Mouse (Mus musculus): ENCODE results near the gene Ptprn2. TPM values are rescaled to one million over a fixed set of nuclear protein-coding genes. Genes with fewer than 3 reads are reported as not detected.

The Ptprn2 gene
- total RNA-seq, 2 experiments from 2014 or later = not detected

DNA sequence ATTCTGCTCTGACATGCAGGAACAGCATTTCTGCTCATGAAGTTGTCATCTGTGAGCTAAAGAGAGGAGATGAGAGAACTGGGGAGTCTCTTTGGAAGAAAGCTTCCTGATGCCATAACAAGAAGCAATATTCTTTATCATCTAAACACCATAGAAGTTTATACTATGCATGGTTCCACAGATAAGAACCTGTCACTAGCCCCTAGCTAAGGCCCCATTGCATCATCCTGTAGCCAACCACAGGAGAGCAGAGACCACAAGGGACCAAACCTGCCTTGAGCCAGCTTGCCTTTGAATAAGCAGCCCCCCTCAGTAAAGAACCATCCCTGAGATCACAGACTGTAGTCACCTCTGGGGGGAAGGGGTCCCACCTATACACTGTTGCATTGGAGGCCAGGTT is 612.8 kb downstream of the Ptprn2 start:
- no peak for ATAC-seq (ENCODE audit: poor library complexity, severe bottlenecking)

DNA sequence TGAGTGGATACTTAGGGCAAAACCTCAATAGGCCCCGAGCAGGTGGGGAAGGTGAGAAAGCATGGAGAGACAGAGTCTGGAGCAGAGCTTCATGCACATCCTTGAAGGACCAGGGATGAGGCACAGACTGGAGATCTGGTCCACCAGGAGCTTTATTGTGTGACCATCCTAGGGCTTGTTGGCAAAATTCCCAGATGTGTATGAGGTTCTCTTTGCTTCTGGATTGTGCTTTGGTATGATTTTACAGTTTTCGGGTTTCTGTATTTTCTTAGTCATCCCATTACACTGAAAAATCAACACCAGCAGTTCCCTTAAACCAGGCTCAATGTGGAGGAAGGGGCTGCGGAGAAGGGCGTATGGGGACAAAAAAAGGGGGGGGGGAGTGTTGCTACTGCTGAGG is 621.2 kb downstream of the Ptprn2 start:
- no peak for ATAC-seq (ENCODE audit: poor library complexity, severe bottlenecking)

DNA sequence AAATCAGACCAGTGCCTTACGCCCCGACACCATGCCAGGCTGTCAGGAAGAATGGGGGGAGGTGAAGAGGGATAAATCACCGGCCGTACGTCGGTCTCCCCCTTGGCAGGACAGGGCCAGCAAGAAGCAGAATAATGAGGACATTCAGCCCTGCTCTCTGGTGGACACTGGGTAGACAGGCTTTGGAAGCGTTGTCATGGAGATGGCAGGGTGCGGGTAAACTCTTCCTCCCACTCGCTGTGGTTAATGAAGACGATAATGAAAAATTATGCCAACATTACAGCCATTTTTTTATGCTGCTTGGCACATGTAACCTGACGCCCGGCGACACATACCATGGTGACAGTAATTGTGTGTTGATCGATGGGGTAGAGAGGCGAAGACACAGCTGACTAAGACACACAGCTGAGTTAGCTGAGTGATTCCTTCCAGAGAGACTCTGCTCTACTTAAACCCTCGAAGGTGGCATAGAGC is 621.7 kb downstream of the Ptprn2 start:
- no peak for ATAC-seq (ENCODE audit: poor library complexity, severe bottlenecking)

DNA sequence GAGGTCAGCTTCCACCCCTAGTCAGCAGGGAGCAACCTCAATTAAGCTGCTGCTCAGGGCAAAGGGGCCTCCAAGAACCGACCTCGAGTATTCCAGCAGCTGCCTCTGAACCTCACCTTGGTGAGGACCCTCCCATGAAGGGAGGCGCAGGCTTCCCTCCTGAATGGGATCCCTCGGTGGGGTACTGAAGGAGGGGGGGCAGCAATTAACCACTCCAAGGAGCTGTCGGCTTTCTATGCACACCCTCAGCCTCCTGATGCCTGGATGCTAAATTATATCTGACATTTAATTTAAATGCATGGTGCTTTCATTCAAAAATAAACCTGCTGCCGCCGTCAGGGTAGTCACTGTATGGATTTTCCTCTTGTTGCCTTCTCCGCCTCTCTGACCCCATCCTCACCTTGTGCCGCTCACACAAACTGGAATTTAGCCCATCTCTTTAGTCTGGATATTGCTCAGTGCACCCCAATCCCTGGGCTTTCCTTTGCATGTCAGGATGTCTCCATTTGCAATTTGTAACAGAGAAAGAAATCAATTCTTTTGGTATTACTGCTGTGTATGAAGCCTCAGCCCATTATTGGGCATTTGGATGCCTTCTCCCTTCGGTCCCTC is 629.8 kb downstream of the Ptprn2 start:
- no peak for ATAC-seq (ENCODE audit: poor library complexity, severe bottlenecking)

DNA sequence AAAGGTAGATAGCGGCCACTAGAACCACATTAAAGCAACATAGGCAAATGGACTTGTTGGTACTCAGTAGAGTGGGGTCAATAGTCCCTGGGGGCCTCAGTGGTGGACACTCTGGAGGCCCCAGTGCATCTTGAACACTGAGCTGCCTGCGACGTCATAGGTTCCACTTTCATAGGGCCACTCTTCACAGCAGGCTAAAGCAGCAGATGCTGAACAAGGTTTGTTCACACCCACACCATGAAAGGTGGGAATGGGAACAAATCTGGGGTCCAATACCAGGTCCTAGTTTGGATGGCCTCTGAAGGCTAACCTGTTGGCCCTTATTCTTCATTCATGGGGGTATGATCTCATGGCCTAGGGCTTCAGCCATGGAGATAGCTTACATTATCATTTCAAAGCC is 641.6 kb downstream of the Ptprn2 start:
- no peak for ATAC-seq (ENCODE audit: poor library complexity, severe bottlenecking)

DNA sequence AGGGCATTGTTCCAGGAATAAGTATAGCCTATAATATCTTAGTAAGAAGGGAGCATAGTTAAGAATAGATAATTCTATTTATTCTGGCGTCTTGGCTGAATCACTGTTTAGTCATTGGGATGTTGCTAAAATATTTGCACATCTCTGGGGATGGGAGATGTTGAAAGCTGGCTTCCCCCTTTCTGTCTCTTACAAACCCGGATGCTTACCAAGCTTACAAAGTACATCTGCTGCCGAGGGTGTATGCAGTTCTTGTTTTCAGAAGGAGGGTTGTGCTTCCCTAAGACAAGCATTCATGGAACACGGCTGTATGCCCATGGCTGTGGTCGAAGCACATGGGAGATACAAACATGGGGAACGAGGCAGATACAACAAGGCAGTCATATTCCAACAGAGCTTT is 642.0 kb downstream of the Ptprn2 start:
- peak; percentile 76 for ATAC-seq (ENCODE audit: poor library complexity, severe bottlenecking)

DNA sequence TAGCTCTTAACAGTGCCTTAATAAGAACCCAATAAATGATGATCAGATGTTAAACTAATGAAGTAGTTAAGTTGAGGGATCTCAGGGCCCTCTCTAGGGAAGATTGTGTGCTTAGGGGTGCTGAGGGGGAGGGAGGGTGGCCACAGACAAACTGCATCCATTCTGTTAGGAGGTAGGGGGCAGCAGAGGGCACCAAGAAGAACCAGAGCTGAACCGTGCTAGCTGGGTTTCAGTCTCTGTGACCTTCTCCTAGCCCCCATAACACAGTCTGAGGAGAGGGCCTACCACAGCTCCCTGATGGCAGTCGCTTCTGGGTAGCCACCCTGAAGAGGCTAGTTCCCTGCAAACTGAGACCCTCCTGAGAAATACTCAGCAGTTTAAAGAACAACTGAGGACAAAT is 646.6 kb downstream of the Ptprn2 start:
- peak; percentile 46 for ATAC-seq (ENCODE audit: poor library complexity, severe bottlenecking)

DNA sequence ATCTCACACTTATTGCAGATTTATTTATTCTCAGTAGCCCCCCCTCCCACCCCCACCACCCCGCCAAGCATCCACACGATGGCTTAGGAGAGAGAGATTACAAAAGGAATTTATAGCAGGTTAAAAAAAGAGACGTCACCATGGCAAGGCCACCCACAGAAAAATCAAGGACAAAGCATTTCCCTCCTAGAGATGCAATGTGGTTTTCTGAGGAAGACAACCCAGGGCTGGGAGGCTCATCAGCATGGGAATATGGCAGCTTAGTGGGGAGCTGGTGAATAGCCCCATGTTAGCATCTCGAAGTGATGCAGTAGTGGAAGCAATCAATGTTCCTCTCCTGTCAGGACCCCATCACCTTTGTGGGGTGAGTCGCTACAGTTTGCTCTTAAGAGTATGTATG is 649.7 kb downstream of the Ptprn2 start:
- no peak for ATAC-seq (ENCODE audit: poor library complexity, severe bottlenecking)

DNA sequence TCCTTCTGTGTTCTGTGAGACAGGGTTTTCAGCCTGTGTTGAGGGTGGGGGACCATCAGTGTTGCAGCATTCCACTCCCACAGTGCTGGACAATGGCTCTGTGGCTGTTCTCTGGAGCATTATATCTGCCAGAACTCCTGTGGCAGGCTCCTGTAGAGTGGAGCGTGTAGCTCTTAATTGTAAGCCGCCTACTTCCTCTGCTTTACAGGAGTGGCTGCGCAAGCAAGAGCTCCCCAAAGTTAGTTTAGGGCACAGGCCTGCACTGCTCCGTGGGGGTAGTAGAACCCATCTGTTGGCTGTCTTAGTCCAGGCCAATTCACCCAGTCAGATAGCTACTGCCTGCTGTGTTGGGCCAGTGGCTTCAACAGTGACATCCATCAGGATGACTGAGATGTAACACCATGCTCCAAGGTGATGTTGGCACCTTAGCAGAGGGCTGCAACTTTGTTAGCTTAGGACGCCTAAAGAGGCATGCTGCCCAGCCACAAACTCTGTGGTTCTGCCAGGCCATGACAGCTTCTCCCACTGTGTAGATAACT is 651.0 kb downstream of the Ptprn2 start:
- ATAC-seq (ENCODE audit: poor library complexity, severe bottlenecking) = no peak

DNA sequence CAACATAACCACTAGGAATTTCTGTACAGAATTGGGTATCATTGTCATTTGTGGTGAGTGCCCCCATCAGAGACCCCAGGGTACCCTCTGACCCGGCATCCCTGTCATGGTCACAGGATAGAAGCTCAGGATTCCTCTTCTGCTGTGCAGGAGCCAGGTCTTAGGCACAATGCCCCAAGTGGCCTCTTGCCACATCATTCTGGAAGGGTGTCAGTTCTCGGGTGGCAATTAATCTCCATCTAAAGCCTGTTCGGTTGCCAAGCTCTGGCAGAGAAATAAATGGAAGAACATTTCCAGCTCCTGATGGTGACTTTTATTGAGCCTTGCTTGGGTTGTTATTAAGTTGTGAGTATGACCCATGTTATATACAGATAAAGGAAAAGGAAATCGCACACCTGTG is 655.4 kb downstream of the Ptprn2 start:
- ATAC-seq (ENCODE audit: poor library complexity, severe bottlenecking) = no peak

DNA sequence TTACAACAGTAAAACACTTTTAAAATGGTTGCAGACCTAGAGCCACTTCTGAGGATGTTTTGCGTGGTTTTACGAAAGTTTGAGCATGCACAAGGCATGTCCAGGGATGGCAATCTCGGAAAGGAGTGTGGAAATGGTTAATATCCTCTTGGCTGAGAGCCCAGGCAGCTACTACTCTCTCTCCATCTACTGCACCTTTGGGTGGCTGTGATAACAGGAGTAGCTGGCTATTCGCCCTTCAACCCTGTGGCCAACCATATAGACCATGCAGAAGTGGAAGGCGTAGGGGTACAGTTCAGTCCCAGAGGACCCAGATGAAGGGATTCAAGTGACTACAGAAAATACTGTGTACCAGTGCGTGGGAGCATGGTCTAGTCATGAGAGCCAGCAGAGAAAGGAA is 655.9 kb downstream of the Ptprn2 start:
- ATAC-seq (ENCODE audit: poor library complexity, severe bottlenecking) = no peak

DNA sequence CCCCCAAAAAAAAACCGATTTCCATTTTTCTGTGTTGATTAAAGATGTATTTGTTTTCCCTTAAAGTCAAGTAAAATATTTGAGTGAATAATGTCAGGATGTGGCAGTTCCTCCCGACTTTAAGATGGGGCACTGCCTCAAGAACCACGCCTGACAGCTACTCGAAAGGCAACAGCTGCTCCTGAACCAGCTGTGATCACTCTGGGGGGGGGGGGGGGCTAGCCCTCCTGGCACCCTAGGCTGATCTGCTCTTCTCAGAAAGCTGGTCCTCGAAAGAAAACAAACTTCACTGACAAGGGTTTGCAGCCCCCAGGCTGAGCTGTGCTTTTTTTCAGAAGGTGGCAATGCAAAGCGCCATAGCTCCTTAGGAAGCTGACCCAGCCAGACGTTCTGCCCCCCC is 663.7 kb downstream of the Ptprn2 start:
- ATAC-seq (ENCODE audit: poor library complexity, severe bottlenecking) = no peak

DNA sequence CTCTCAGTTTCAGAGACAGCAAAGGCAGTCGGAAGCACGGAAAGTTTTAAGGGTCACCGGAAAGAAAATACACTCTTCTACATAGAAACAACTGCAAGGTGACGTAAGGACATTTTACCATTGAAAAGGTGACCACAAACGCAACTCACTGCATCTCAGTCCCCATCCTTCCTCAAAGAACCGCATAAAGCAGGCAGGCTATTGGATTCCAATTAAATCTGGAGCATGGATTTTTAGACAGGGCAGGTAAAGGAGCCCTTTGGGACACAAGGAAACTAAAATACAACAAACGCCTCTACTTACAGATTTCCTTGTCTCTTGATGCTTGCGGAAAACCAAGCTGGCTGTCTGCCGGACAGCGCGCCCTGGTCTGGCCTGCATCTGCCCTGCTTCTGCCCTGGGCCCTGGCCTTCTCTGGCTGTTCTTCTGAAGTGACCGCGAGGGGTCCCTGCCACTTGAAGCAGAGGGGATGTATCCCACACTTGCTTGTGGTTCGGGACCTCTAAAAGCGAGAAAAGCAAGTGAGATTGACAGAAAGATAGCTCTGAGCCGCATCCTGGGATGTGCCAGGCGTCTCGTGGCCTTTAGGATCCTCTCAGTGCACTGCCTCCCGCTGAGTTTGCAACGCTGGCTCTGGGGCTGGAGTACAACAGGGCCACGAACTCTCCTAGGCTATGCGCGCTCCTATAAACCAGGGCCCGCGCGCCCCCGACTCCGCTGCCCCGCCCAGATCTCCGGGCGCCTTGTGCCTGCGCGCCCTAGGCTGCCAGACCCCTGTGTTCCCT is 665.3 kb downstream of the Ptprn2 start:
- ATAC-seq (ENCODE audit: poor library complexity, severe bottlenecking) = no peak

DNA sequence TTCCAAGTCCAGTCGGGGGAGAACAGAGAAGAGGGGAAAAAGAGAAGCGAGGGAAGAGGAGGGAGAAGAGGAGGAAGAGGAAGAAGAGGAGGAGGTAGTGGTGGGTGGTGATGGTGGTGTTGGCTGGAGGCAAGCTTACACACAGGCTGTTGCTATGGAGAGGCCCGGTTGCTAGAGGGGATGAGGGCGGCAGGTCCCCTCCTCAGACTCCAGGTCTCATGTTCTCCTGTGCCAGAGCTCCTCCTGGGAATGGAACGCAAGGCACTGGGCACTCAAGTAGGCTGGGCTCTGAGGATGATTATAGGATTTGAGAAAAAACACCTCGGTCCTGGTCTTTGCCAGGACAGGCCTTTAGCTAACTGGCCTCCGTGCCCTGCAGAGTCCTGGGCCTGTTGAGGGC is 666.1 kb downstream of the Ptprn2 start:
- ATAC-seq (ENCODE audit: poor library complexity, severe bottlenecking) = no peak

DNA sequence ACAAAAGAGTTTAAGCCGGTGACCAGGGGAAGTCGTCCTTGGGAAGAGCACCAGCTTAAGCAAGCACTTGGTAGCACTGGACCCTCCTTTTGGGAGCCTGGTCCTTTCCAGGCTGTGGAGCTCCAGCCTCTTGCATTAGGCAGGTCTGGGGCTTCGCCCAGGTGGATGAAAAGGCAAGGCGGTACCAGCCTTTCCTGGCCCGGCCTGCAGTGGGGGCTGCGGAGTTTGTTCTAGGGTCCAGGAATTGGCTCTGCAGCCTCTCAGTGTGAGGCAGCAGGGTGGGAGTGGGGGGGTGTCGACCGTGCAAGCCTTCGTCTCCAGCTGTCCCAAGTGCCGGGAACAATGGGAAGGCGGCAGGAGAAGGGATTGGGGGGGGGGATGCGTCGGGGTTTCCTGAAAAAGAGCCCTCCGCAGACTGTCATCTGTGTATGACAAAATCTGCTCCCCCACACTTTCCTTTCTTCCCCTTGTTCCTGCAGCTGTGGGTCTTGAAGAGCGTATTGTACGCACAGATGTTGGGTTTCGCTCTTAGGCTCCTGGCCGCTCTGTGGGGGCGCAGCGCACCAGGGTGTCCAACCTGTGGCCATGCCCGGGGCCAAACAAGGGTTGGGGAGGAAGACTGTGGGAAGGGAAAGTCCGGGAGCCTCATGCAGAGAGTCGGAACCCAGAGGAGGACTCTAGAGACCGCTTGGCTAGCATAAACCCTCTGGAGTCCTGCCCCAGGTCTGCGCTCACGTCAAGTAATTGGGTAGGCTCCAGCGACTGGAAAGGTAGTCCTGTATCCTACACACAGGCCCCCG is 667.0 kb downstream of the Ptprn2 start:
- no peak for ATAC-seq (ENCODE audit: poor library complexity, severe bottlenecking)

DNA sequence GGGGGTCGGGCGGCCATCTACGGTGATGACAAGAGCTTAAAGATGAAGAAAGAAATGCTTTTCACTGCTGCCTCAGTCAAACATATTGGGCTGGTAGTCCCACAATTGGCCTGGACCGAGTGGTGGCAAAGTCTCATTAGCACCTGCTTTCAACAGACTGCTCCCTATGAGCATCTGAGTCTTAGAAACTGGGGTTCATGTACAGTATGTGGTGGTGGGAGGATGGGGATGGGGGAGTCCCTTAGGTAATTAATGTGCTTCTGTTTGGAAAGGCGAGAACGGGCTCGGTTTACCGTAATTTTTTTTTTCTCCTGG is 667.6 kb downstream of the Ptprn2 start:
- no peak for ATAC-seq (ENCODE audit: poor library complexity, severe bottlenecking)

DNA sequence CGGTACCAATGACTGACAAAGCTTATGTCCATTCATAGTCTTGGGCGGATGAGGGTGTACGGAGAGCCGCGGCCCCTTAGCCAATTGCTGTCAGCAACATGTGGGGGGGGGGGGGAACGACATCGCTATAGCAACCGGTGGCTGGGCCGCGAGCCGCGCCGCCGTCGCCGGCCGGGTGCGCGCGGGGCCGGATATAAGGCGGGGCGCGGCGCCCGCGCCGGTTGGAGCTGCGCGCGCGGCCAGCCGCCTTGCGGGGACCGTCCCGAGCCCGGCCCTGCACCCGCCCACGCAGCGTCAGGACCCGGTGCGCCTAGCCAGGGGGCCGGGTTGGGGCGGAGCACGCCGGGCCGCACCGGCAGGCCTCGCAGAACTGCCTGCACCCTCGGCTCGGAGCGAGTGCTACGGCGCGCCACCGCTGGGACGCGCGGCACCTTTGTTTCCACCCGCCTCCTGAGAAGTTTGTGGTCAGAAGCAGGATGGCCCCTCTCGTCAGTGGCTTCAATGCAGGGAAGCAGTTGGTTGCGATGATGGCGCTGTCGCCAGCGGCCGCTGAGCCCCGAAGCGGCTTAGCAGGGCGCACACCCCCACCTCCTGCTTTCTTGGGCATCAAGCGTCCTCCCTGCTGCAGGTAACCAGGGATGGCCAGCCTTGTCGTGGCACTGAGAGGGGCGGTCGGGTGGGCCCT is 668.3 kb downstream of the Ptprn2 start:
- peak; percentile 29 for ATAC-seq (ENCODE audit: poor library complexity, severe bottlenecking)

DNA sequence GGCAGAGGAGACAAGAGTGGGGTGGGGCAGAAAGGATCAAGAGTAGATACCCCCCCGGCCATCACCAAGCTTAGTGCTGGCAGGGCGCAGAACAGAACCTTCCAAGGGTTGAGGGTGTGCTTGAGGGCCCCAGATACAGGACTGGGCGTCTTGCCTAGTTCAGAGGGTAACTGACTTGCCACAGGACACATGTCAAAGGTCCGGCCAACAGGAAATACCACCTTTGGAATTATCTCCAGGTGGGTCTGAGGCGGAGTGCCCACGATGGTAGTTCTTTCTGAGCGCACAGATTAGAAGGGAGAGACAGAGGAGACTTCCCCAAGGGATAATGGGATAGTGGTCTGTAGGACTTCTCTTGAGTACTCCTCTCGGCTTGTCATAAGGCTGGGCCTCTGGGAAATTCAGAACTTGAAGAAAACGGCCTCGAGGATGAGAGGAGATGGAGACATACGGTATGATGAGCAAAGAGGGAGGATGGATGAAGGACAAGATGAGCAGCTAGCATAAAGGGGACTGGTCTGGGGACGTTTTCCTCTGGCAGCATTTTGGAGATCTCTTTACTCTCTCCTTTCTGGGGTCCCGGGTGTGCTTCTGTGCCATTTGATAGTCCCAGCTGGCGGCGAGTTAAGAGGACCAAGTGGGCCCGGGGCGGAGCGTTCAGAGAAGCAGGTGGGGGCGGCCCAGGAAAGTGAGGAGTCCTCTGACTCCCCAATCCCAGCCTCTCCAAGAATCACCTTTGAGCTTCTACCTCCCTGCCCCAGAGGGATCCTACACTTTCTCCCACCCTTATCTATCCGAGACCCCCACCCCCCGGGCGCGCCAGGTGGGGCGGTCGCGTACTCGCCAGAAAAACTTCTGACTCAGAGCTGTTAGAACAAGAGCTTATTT is 669.1 kb downstream of the Ptprn2 start:
- ATAC-seq (ENCODE audit: poor library complexity, severe bottlenecking) = no peak

DNA sequence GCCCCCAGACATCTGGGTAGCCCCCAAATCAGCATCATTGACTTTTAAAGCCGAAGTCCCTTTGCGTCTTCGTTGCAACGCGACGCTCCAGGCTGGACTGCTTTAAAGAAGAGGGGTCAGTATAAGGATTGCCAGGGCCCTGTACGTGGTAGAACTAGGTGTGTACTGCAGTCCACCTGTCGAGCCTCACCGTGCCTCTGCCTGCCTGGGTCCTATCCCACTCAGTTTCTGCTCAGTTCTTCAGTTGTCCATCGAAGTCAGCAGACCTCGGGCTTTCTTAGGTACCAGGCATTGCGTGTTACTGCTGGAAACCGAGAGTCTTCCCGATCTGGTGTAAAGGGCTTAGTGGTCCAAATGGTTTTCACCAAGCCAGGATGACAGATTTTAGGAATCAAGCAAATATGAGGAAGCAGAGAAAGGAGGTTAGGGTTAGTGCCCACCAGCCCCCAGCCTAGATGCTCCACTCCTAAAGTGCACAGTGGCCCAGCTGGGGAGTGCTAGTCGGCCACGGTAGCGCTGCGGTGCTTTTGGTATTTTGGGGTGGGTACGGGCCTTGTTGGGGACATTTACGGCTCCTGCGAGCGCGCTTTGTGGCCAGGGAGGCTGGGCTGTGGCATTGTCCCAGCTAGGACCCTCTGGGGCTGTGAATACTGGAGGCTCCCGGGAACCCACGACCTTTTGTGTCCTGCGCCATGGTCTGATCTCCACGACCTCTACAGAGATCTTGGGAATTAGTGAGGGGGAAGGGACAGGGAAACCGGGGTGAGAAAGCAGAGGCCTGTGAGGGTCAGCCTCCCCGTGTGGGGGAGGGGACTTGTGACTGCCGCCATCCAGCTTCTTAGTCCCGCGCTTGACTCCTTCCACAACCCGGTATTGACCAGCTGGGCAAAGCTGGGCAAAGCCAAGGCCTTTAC is 670.0 kb downstream of the Ptprn2 start:
- ATAC-seq (ENCODE audit: poor library complexity, severe bottlenecking) = no peak

Data from megakaryocyte, adult 5-6 weeks (primary cell).